Mouse (Mus musculus) left cerebral cortex, adult 18-20 months (tissue): ENCODE measurements around the gene Arl11. TPM values are rescaled to one million over a fixed set of nuclear protein-coding genes. Genes with fewer than 3 reads are reported as not detected.

Experiments used
- DNase-seq, 2 experiments: peaks; one replicate each; pipeline ENCODE4 v3.0.0; 2021 to 2022; ENCODE audit warnings: low spot score in 2 of 2, mixed read lengths in 1 of 2
- total RNA-seq, 2 experiments: library from RNA; stranded (reverse); gene quantifications; 2 replicates each; pipeline ENCODE4 v1.2.3; 2021

Gene Arl11
- total RNA-seq, 2 experiments from 2014 or later = 0.72 to 0.82 TPM

DNA sequence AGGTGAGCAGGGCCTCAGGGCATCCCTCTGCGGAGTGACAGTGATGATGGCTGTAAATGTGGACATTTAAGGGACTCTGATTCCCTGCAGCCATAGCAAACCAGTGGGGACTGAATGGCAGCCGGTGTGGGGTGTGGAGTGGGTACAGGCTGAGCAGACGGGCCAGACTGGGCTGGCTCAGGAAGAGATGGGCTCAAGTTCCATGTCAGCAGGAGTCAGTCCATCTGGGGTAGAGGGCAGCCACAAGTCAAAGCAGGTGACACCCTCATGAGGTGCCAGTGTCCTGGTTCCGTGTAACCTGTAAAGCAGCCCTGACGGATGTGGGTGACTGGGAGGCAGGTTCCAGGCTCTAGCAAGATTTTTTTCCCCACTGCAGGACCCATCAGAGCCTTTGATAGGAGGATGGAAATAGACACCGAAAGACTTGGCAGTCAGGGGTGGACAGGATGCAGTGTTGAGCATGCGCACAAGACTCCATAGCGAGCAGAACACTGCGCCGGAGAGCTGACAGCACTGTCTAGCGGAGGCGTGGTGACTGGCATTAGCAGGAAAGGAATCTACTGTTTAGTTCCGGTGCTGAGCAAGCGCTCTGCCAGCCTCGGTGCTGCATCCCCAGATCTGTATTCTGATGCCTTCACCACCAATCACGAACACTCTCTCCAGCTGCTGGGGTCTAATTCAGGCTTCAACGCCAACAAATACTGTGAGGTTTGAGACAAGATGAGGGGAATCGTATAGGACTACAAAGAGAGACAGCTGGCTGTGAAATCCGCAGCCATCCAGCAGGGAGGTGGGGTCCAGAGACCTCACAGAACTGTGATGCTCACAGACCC lies 18.3 kb downstream of the Arl11 start:
- DNase-seq = peak; percentile 82 to 90

DNA sequence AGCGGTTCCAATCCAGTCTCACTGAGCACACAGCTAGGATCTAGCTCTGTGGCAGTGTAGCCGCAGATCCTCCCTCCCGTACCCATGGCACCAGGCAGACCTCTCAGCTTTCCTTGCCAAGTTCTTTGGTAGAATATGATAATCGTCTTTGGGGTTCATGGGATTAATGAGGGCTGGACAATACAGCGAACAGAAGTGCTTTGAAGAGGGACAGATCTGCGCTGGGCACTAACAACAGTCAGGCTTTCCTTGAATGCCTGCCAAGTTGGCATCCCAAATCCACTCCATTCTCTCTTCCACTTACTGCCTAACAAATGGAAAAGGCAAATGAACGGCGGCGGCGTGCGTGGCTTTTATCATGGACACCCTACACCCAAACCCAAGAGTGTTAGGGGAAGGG lies 21.0 kb downstream of the Arl11 start:
- peak; percentile 19 to 37 for DNase-seq

DNA sequence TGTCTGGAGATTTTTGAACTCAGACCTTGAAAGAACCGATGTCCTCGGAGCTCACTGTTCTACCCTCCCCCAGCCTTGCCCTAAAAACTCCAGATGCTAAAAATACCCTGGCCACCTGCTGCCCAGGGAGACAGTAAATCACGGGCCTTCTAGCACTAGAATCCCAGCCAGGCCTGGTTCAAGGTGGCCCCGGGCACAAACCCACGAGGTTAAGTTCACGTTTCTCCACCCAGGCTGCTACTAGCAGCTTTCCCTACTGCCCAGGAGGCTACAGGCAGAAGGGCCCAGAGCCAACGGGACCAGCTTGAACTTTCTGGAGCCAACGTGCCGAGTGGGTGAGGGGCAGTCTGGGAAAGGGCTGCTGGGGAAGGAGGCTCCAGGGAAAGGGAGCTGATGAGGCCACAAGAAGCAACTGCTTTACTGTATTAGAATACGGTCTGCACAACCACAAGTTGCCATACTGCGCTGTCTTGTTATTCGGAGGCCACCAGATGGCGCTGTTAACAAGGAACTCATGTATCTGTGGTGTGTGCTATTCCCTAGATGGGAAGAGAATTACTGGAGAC lies 21.5 kb downstream of the Arl11 start:
- DNase-seq = peak; percentile 86 to 89

DNA sequence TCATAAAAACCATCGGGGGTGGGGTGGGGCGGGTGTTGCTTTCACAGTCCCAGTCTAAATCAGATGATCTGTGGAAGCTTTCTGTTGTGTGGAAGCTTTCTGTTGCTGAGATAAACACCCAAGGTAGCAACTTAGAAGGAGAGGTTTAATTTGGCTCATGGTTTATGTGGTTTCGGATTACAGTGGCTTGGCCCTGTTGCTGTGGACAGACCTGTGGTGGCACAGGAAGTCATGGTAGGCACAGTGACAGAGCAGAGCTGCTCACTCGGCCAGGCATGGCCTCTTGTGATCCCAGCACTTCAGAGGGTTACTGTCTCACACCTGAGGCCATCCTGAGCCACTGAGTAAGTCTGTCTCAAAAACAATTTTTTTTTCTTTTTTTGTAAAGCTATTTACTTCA lies 29.8 kb downstream of the Arl11 start:
- DNase-seq = no peak

DNA sequence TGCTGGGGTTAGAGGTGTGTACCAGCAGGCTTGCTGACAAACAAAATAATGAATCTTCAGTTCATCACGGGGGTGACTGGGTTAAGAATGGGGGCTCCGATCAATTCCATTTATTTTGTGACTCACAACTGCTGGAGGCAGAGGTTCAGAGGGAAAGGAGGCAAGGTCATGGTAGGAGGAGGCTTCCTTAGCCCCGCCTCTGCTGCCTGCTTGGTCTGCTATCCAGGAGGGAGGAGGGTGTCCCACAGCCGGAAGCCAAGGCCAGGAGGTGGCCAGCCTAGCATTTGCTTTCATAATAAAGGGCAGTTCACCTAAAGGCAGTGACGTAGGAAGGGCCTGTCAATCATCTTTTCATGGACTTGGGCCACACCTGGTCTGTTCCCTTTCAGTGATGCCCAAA lies 35.0 kb downstream of the Arl11 start:
- no peak for DNase-seq

DNA sequence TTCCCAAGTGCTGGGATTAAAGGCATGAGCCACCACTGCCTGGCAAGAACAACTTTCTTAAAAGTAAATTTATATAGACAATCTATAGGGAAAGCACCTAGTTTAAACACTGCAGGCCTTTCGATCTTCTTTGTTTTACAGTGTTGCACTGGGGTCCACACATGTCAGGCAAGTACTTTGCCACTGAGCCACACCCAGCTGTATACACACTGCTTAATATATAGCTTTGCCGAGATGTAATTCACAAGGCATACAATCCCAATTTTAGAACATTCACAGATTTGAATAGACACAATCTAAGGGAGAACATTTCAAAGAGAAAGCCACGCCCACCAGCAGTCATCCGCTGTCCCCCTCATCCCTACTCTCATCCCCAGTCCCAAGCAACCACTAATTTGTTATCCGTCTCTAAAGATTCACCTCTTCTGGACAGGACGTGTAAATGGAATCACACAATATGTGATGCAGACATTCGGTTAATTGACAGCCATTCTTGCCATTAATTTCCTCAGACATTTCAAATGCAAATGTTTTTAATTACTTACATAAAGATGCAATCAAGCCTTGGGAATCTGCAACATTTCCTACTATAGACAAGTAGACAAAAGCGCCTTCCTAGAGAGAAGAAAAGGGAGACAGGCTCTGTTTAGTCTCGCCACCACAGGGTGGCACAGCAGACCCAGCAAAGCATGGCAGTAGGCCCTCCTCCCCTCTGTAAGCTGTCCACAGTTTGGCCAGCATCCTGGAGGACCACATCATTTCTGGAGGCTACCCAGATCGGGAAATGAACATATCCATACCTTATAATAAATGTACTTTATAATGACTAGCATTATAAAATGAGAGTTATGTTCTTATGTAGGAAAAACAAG lies 37.5 kb downstream of the Arl11 start:
- DNase-seq = peak; percentile 16 to 31

DNA sequence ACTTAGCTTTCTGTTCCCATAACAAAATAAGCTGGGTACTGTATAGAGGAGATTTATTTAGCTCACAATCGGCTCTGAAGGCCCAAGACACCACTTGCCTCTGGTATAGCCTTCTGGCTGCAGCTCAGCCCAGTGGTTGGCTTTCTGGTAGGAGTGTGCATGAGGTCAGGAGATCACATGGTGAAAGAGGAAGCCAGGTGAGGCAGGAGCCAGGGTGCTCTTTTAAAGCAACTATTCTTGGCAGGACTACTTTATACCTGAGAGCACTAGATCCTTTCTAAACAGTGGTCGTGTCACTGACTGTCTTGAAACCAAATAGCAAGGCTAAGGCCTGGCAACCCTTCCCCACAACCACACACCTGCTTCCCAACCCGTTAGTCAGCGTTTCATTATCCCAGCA lies 40.3 kb downstream of the Arl11 start:
- DNase-seq = no peak

DNA sequence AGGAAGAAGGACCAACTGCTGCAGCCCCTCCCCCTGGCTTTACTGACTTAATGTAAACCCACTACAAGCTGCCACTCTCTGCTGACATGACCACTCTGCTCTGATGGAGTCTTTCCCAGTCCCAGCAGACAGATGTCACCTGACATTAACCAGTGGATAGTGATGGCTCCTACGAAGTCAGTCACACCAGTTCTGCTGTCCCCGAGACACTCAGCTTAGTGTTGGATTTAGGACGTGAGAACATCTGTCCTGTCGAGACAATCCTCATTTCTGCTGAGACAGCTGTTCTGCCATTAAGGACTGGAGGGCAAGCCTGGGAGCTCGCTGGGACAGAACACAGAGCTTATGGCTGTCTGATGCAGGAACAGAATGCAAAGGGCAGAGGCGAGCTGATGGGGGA lies 41.3 kb downstream of the Arl11 start:
- no peak for DNase-seq

DNA sequence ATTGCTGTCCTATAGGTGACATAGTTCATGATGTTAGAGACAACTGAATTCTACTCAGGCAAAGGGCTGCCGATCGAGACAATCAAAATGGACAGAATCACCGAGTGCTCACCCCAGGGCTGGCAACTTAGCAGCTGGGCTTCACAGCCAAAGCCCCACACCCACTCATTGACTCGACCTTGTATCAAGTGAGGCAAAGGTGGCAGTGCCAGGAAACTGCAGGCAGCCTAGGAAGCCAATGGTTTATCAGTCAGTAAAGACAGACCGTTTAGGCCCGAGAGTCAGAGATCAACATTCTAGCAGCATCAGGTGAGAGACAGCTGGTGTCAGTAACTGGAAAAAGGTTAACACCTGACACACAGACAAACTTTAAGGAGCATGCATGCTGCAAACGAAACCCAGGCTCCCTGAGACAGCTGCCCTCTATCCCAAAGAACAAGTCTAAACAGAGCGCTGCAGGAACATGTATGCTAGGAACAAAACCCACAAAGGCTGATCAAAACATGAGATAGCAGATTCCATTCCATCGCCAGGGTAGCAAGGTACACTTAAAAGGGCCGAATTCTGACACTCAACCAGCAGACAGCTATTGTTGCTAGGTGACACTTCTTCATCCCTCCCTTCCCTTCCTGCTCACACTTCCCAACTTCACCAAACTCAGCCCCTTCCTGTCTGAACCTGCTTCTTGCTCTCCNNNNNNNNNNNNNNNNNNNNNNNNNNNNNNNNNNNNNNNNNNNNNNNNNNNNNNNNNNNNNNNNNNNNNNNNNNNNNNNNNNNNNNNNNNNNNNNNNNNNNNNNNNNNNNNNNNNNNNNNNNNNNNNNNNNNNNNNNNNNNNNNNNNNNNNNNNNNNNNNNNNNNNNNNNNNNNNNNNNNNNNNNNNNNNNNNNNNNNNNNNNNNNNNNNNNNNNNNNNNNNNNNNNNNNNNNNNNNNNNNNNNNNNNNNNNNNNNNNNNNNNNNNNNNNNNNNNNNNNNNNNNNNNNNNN lies 45.0 kb downstream of the Arl11 start:
- no peak for DNase-seq

DNA sequence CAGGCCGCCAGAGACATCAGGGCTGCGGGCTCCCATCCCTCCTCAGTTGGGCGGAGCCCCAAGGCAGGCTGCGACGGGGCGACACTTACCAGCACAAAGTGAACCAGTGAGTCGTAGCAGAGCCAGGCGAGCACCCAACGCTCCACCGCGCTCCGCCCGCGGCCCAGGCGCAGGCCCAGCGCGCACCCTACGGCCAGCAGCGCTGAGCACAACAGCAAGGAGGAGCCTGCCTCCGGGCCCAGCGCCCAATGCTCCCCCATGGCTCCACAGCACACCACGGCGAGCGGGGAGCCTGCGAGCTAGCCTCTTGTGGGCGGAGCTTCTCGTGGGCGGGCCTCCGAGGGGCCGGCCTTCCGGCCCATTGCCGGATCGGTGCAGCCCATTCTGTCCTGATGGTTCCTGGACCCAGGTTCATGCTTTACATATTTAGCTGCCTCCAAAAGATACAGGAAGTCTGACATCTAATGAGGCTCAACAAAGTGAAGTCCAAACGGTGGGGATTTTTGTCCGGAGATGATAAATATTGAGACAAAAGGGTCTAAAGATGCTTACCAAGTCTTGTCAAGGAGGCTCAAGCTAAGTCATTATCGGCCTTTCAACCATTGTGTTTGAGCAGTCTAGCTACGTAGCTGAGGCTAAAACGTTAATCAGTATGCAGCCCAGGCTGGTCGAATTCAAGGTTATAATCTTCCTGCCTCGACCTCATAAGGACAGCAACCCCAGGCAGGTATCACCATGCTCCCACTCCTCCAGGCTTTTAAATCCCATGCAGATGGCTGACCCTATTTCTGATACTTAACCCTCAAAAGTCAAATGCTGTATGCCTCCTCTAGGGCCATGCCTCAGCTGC lies 50.8 kb downstream of the Arl11 start, which contains the start of gene Ebpl:
Ebpl (minus strand) TSS at position 309 of the 850 bp plus-strand sequence.
- peak; percentile 91 to 93 for DNase-seq

DNA sequence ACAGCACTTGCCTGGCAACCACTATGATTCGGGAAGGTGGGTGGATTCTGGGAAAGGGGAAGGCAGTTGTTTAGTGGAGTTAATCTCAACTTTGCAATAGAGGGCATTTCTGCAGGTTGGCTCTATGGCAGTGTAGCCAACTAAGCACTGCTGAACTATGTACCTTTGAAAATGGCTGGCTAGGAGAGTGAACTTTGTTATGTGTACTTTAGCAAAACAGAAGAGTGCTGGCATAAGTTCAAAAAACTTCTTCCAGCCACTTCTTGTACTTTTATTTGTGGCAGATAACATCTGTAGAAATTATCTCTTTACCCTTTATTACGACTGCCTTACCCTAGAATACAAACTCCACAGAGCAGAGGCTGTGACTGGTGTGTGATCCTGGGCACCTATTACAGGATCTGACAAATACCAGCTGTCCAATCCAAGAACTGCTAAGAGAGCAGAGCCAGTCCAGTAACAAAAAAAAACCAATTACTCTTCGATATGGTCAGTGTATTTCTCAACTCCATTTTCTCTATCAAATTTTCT lies 51.5 kb downstream of the Arl11 start:
- DNase-seq = no peak

Other genes with a start within 250 kb of the Arl11 start
- gene Sacs, start 171.3 kb upstream of the Arl11 start, total RNA-seq = 10 to 100 TPM; 56.2 to 59.4 TPM
- under 1 TPM in 1 of 2 experiments, not detected in 1; 0.40 TPM for gene Sgcg, start 51.3 kb upstream of the Arl11 start, total RNA-seq
- gene Ebpl, start 50.7 kb downstream of the Arl11 start, total RNA-seq = 1 to 10 TPM; 3.9 to 4.4 TPM
- gene Kpna3, start 130.1 kb downstream of the Arl11 start, total RNA-seq = 10 to 100 TPM; 71.2 to 75.3 TPM
- 10 to 100 TPM; 46.8 to 51.6 TPM for gene Spryd7, start 247.1 kb downstream of the Arl11 start, total RNA-seq